In genomic region chr7:80088191-80088590, GRCm38 (mm10) we compare ENCODE assay signal across 26 mouse cellular contexts. TPM values are rescaled to one million over a fixed set of nuclear protein-coding genes. Genes with fewer than 3 reads are reported as not detected.
DNase-seq lines count a peak whose midpoint lies in the region; ATAC-seq and TF ChIP-seq lines count a peak whose summit lies in the region.
"Had no signal": no experiment of that assay in that cellular context is flagged by ENCODE, and none has a peak within 500 bp of the region (broad histone marks: within the 10 kb centered on the region; RNA-seq: fewer than 3 reads in every experiment).

No protein-coding gene starts in this region.

- H3K4me1 ChIP-seq in liver, embryonic 12.5 days = 0 out of 2 replicates have a peak, but pooled peaks cover 2% of the 10 kb centered on the region
- H3K4me1 ChIP-seq in embryonic facial prominence, embryonic 10.5 days = peaks cover 10% of the 10 kb centered on the region; the same call in 1 of the 2 replicates
- H3K4me1 ChIP-seq in liver, embryonic 14.5 days (replicated peaks; ENCODE audit: control insufficient read depth in 2 of 2, insufficient read depth in 2 of 2, low read length in 1 of 2) = no peaks in the 10 kb centered on the region
- H3K4me1 ChIP-seq: forebrain, embryonic 12.5 days had no signal

- H3K27me3 ChIP-seq in liver, embryonic 12.5 days (replicated peaks) = no peaks in the 10 kb centered on the region
- H3K27me3 ChIP-seq in embryonic facial prominence, embryonic 10.5 days (replicated peaks; ENCODE audit: low read depth, poor library complexity, severe bottlenecking) = no peaks in the 10 kb centered on the region
- H3K27me3 ChIP-seq in liver, embryonic 14.5 days (ENCODE audit: control insufficient read depth, insufficient read depth, low read length) = no peaks in the 10 kb centered on the region
- H3K27me3 ChIP-seq: embryonic facial prominence, embryonic 15.5 days; forebrain, embryonic 12.5 days; neural tube, embryonic 12.5 days had no signal

- no peak for TF ChIP-seq EP300 in liver, embryonic 14.5 days (IDR thresholded peaks at IDR 0.05; ENCODE audit: low read depth)

- ATAC-seq in liver, embryonic 12.5 days = no peak
- ATAC-seq in liver, embryonic 14.5 days (ENCODE audit: insufficient read depth) = peak; percentile 43; the same call in 1 of the 2 replicates
- ATAC-seq: CD4-positive, CD25-positive, alpha-beta regulatory T cell, adult 4 months; forebrain, postnatal 0 days; hindbrain, embryonic 16.5 days had no signal

- H3K4me2 ChIP-seq in liver, embryonic 12.5 days = no peak overlapping the region
- no peak overlapping the region for H3K4me2 ChIP-seq in liver, embryonic 14.5 days (ENCODE audit: low read depth)
- H3K4me2 ChIP-seq: embryonic facial prominence, embryonic 15.5 days; forebrain, embryonic 12.5 days; midbrain, embryonic 11.5 days; neural tube, embryonic 12.5 days had no signal

- peak; percentile 34 for DNase-seq in liver
- peak; percentile 10 for DNase-seq in embryonic facial prominence, embryonic 10.5 days (ENCODE audit: low spot score)
- DNase-seq in liver, embryonic 14.5 days (ENCODE audit: low read depth in 3 of 3, low spot score in 3 of 3) = peak in 1 of 3 experiments; percentile 30
- DNase-seq in yolk sac, embryonic 10.5 days (ENCODE audit: low spot score) = peak; percentile 81
- DNase-seq in Muller cell, postnatal 12 days (ENCODE audit: inconsistent ontology term) = no peak
- no peak for DNase-seq in heart, postnatal 4 days
- DNase-seq: adrenal gland, adult 2 months; adrenal gland, postnatal 36 days; cerebellum, adult 18-20 months; forebrain, postnatal 0 days; heart, postnatal 14 days; kidney, postnatal 25 days; lung, adult 18-20 months; lung, postnatal 14 days; right cerebral cortex, adult 18-20 months; spleen, adult 18-20 months; thymus, adult 18-20 months; thymus, postnatal 25 days had no signal

- H3K36me3 ChIP-seq in liver, embryonic 12.5 days = peaks cover 72% of the 10 kb centered on the region
- peaks cover 99% of the 10 kb centered on the region for H3K36me3 ChIP-seq in embryonic facial prominence, embryonic 10.5 days (replicated peaks)
- no peaks in the 10 kb centered on the region for H3K36me3 ChIP-seq in liver, embryonic 14.5 days (replicated peaks; ENCODE audit: control insufficient read depth, insufficient read depth, low read depth)

- TF ChIP-seq CTCF in liver, embryonic 14.5 days (IDR thresholded peaks at IDR 0.05; ENCODE audit: low read depth) = no peak

- no peaks in the 10 kb centered on the region for H3K9me3 ChIP-seq in liver, embryonic 12.5 days (replicated peaks)
- H3K9me3 ChIP-seq in embryonic facial prominence, embryonic 10.5 days = no peaks in the 10 kb centered on the region
- no peaks in the 10 kb centered on the region for H3K9me3 ChIP-seq in liver, embryonic 14.5 days (ENCODE audit: control insufficient read depth, low read length)
- H3K9me3 ChIP-seq: embryonic facial prominence, embryonic 15.5 days; forebrain, embryonic 12.5 days; neural tube, embryonic 12.5 days had no signal

- no peak overlapping the region for H3K9ac ChIP-seq in liver, embryonic 12.5 days
- no peak overlapping the region for H3K9ac ChIP-seq in liver, embryonic 14.5 days (replicated peaks)
- H3K9ac ChIP-seq: embryonic facial prominence, embryonic 15.5 days; forebrain, embryonic 12.5 days; forebrain, postnatal 0 days; neural tube, embryonic 12.5 days had no signal

- 76% methylated on average over 9 of the region's 9 CpGs for WGBS in liver, embryonic 12.5 days (ENCODE audit: insufficient replicate concordance)
- WGBS in embryonic facial prominence, embryonic 10.5 days = 92% methylated on average over 9 of the region's 9 CpGs
- 60% methylated on average over 9 of the region's 9 CpGs for WGBS in liver, embryonic 14.5 days (ENCODE audit: insufficient replicate concordance)

- H3K4me3 ChIP-seq in liver, embryonic 12.5 days = no peak overlapping the region
- H3K4me3 ChIP-seq in embryonic facial prominence, embryonic 10.5 days = no peak overlapping the region
- H3K4me3 ChIP-seq in liver, embryonic 14.5 days (ENCODE audit: insufficient read depth in 1 of 2, low read depth in 2 of 2, low read length in 2 of 2) = no peak overlapping the region
- H3K4me3 ChIP-seq: embryonic facial prominence, embryonic 15.5 days; forebrain, embryonic 12.5 days; myocyte; neural tube, embryonic 12.5 days had no signal

- no peak overlapping the region for H3K27ac ChIP-seq in liver, embryonic 12.5 days
- no peak overlapping the region for H3K27ac ChIP-seq in embryonic facial prominence, embryonic 10.5 days (replicated peaks)
- H3K27ac ChIP-seq in liver, embryonic 14.5 days = no peak overlapping the region
- H3K27ac ChIP-seq: embryonic facial prominence, embryonic 15.5 days; forebrain, embryonic 12.5 days; neural tube, embryonic 12.5 days had no signal

RNA-seq across cellular contexts. Expression of gene Idh2, which starts 27.0 kb away (rescaled TPM):
- polyA plus RNA-seq in liver, embryonic 12.5 days (2016; fragmentation: Nextera tagmentation; extraction: Ambion mirVana) = 158 and 160 TPM in 2 replicates
- polyA plus RNA-seq in embryonic facial prominence, embryonic 10.5 days (2016; fragmentation: Nextera tagmentation; extraction: Ambion mirVana) = 522 and 534 TPM in 2 replicates
- polyA plus RNA-seq in liver, embryonic 14.5 days (2012; rRNA removed) = 83.7 and 88.2 TPM in 2 replicates
- polyA plus RNA-seq in liver, embryonic 14.5 days (2014; fragmentation: Nextera tagmentation; extraction: Ambion mirVana) = 128 and 132 TPM in 2 replicates
- 1,000 to 10,000 TPM; 1,640 to 1,742 TPM for total RNA-seq in heart, postnatal 4 days (2021)

Comparison
In these comparisons a context has a peak if more than half of its experiments do, and no peak if none do; other contexts are left out.
1. DNase-seq: peak in liver (single experiment), embryonic facial prominence, embryonic 10.5 days (single experiment) and yolk sac, embryonic 10.5 days (single experiment); none in Muller cell, postnatal 12 days (single experiment) and heart, postnatal 4 days (single experiment).